Mouse (Mus musculus) lung, postnatal 0 days (tissue): ENCODE results near the gene Chmp5. TPM values are rescaled to one million over a fixed set of nuclear protein-coding genes. Genes with fewer than 3 reads are reported as not detected.

Experiments
- ATAC-seq: fragments of 200-750 bp; cut with Nextera tagmentation; 2 replicates; pipeline ENCODE4 v1.8.0; 2017; ENCODE audit warnings: moderate library complexity
- DNase-seq: peaks from one replicate; pipeline ENCODE4 v3.0.0-alpha.2; 2016; ENCODE audit warnings: low spot score
- H3K27ac ChIP-seq: fragments of 300-500 bp; sonication (generic); 2 replicates; pipeline ENCODE4 v1.5.1; 2014; ENCODE audit warnings: antibody characterized with exemption, mild to moderate bottlenecking, low read length, mixed read lengths
- H3K27me3 ChIP-seq: fragments of 300-500 bp; sonication (generic); replicated peaks from 2 replicates; pipeline ENCODE4 v1.6.1; 2014; ENCODE audit warnings: low read length, mixed read lengths; ENCODE audit not compliant: insufficient read depth
- H3K36me3 ChIP-seq: fragments of 300-500 bp; sonication (generic); 2 replicates; pipeline ENCODE4 v1.6.1; 2014; ENCODE audit warnings: low read length, mixed read lengths; ENCODE audit not compliant: insufficient read depth
- H3K4me1 ChIP-seq: fragments of 300-500 bp; sonication (generic); 2 replicates; pipeline ENCODE4 v1.6.1; 2014; ENCODE audit warnings: antibody characterized with exemption, low read depth, low read length, mixed read lengths; ENCODE audit not compliant: insufficient read depth
- H3K4me2 ChIP-seq: fragments of 300-500 bp; sonication (generic); replicated peaks from 2 replicates; pipeline ENCODE4 v1.6.1; 2014; ENCODE audit warnings: low read depth, mild to moderate bottlenecking, low read length, moderate library complexity, mixed read lengths
- H3K4me3 ChIP-seq: fragments of 300-500 bp; sonication (generic); 2 replicates; pipeline ENCODE4 v1.5.1; 2014; ENCODE audit warnings: low read depth, low read length
- H3K9ac ChIP-seq: fragments of 300-500 bp; sonication (generic); replicated peaks from 2 replicates; pipeline ENCODE4 v1.6.1; 2014; ENCODE audit warnings: low read depth, mild to moderate bottlenecking
- H3K9me3 ChIP-seq: fragments of 300-500 bp; sonication (generic); 2 replicates; pipeline ENCODE4 v1.6.1; 2016; ENCODE audit warnings: low read length, mixed read lengths
- CTCF ChIP-seq: IDR thresholded peaks from 2 replicates; pipeline ENCODE4 v1.5.1; 2016; ENCODE audit warnings: antibody characterized with exemption, mild to moderate bottlenecking
- EP300 ChIP-seq: IDR thresholded peaks from 2 replicates; pipeline ENCODE4 v1.6.1; 2016; ENCODE audit warnings: antibody characterized with exemption, mild to moderate bottlenecking, control low read depth
- WGBS: fragments of 180-500 bp; shearing (Covaris S2); extraction: QIAGEN DNeasy Blood & Tissue Kit; methylation state at CpG from one replicate; pipeline ENCODE4 v1.1.7; 2014; 5-methylcytosine and 5-hydroxymethylcytosine counted together
- polyA plus RNA-seq: library from polyadenylated mRNA; unstranded; fragments of >200 nt; fragmentation: Nextera tagmentation; extraction: Ambion mirVana; gene quantifications from 2 replicates; pipeline ENCODE4 v1.2.1, GENCODE M21; 2015

Gene Chmp5
- polyA plus RNA-seq, result 150 and 159 TPM in 2 replicates

DNA sequence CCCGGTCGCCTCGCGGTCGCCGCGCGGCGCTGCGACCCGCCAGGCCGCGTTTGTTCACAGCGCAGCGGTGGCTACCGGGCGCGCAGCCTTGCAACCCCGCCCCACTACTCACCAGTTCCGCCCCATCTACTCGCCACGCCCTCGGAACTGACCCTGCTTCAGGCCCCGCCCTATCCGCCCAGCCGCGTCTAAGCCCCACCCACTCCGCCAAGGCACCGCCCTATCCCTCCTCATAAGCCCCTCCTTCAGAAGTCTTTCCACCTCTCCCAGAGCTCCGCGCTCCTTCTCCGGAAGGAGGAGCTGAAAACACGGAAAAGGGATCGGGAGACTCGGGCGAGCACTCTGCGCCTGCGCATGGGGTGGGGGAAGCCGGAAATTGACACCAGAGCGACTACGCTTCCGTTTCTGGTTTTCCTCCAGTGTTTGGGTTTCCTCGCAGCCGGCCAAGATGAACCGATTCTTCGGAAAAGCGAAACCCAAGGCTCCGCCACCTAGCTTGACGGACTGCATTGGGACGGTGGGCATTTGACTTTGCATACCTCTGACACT lies at the start of gene Chmp5, which contains the start of gene Bag1:
Gene Chmp5, plus strand, starts transcription at position 248 of the 549 bp plus-strand sequence.
Gene Bag1, minus strand, starts transcription at position 135 of the 549 bp plus-strand sequence.
- Histone ChIP-seq H3K36me3 (peaks cover 9% of the 10 kb centered on the region; the same call in 1 of the 2 replicates), H3K9ac (peak within 1 kb of the TSS; percentile 80), H3K4me2 (peak within 1 kb of the TSS; percentile 73), H3K27me3 (no peaks in the 10 kb centered on the region), H3K4me1 (peaks cover 15% of the 10 kb centered on the region), H3K4me3 (peak within 1 kb of the TSS; percentile 88), H3K27ac (peak within 1 kb of the TSS; percentile 95), H3K9me3 (no peaks in the 10 kb centered on the region)
- ATAC-seq (peak; percentile 98), DNase-seq (peak; percentile 100)
- WGBS, result under 1% methylated on average over 48 of the region's 50 CpGs
- no peak; the same call in 1 of the 2 replicates for TF ChIP-seq EP300
- TF ChIP-seq CTCF, result peak; percentile 37; the same call in 1 of the 2 replicates

DNA sequence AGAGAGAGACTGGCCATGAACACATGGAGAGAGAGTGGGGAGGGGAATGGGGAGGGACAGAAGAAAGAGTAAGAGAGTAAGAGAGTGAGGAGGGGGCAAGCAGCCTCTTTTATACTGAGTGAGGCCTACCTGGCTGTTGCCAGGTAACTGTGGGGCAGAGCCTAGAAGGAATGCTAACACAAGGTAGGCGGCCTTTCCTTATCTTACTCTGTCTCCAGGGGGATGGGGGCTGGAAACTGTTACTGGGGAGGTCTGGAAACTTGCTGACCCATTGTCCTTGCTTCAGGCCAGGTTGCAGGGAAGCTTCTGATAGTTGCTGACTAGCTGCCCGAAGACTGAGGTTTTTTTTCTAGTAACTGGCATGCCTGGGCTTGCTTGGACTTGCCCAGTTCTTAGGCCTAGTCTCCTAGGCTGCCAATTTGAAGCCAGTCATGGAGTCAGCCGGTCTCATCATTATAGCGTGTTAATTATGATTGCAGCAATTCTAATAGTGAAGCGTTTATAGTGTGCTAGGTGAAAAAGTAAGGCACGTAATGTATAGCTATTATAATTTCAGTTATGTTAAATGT lies 49.6 kb upstream of the Chmp5 start:
- no peak for DNase-seq
- no peak overlapping the region for H3K4me3 ChIP-seq
- no peaks in the 10 kb centered on the region for H3K27me3 ChIP-seq
- WGBS, result 79% methylated on average over 6 of the region's 6 CpGs
- peak; percentile 49; the same call in 1 of the 2 replicates for ATAC-seq
- no peaks in the 10 kb centered on the region for H3K36me3 ChIP-seq
- H3K9ac ChIP-seq, result no peak overlapping the region
- no peaks in the 10 kb centered on the region for H3K9me3 ChIP-seq
- no peak overlapping the region for H3K4me2 ChIP-seq
- H3K27ac ChIP-seq, result no peak overlapping the region
- H3K4me1 ChIP-seq, result no peaks in the 10 kb centered on the region
- TF ChIP-seq CTCF (no peak), EP300 (no peak)

DNA sequence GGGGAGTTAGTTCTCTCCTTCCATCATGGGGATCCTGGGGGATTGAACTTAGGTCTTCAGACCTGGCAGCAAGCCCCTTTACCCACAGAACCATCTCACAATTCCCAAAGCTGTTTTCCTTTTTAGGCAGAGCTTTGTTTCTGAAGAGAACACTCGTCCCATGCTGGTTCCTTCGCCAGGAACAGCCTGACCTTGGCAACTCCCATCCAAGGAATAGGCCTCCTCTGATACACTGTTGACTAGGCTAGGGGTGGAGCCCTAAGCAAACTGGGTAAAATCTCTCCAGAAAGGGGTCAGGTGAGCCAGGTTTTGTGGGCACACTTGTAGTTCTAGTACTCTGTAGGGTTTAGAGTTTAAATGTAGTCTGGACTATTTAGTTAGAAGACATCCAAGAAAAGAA lies 48.9 kb upstream of the Chmp5 start:
- TF ChIP-seq CTCF (no peak), EP300 (no peak)

DNA sequence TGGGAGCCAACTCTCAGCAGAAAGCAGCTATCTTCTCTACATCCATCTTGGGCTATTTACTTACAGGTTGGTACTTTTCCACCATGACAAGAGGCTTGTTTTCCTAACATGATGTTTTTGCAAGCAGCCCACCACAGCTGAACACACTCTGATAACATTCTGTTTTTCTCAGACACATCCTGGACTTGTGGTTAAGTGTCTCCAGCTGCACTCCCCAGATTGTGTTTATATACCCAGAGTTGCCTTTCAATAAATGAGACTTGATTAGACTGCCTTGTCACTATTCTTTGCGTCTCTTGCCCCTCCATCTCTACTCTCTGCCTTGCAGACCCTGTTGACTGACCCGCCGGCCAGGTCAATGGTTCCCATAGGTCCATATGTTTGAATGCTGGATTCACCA lies 48.1 kb upstream of the Chmp5 start:
- 90% methylated on average over 3 of the region's 3 CpGs for WGBS
- no peak overlapping the region for H3K4me2 ChIP-seq
- ATAC-seq (no peak), DNase-seq (no peak)
- no peak for TF ChIP-seq EP300
- no peak for TF ChIP-seq CTCF
- no peak overlapping the region for H3K9ac ChIP-seq
- no peaks in the 10 kb centered on the region for H3K27me3 ChIP-seq
- no peaks in the 10 kb centered on the region for H3K9me3 ChIP-seq
- H3K36me3 ChIP-seq, result no peaks in the 10 kb centered on the region
- H3K4me3 ChIP-seq, result no peak overlapping the region
- no peaks in the 10 kb centered on the region for H3K4me1 ChIP-seq
- no peak overlapping the region for H3K27ac ChIP-seq

More for the DNA sequence above, 48.9 kb upstream of the Chmp5 start:
- no peak overlapping the region for H3K4me2 ChIP-seq
- H3K4me1 ChIP-seq, result no peaks in the 10 kb centered on the region
- no peaks in the 10 kb centered on the region for H3K9me3 ChIP-seq
- no peak overlapping the region for H3K9ac ChIP-seq
- DNase-seq, result no peak
- WGBS, result 47% methylated on average over 2 of the region's 2 CpGs
- H3K27me3 ChIP-seq, result no peaks in the 10 kb centered on the region
- H3K27ac ChIP-seq, result no peak overlapping the region
- H3K36me3 ChIP-seq, result no peaks in the 10 kb centered on the region
- no peak for ATAC-seq
- no peak overlapping the region for H3K4me3 ChIP-seq

DNA sequence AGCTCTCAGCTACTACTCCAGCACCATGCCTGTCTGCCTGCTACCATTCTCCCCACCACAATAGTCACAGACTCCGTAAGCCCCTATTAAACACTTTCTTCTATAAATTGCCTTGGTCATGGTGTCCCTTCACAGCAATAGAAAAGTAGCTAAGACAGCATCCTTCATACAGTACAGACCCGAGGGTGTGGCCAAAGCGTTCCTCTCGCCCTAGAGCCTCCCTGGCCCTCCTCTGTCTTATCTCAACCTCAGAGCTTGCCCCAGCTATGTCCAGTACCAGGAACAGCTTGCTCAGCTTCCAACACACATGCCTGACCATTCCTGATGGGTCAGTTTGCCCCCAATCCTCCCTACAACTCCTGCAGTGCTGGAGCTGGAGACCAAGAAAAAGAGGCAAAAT lies 47.6 kb upstream of the Chmp5 start:
- H3K4me2 ChIP-seq, result no peak overlapping the region
- no peak for ATAC-seq
- TF ChIP-seq CTCF (no peak), EP300 (no peak)
- H3K27ac ChIP-seq, result no peak overlapping the region
- H3K27me3 ChIP-seq, result no peaks in the 10 kb centered on the region
- no peak overlapping the region for H3K4me3 ChIP-seq
- DNase-seq, result no peak
- no peaks in the 10 kb centered on the region for H3K36me3 ChIP-seq
- H3K9me3 ChIP-seq, result no peaks in the 10 kb centered on the region
- WGBS, result 90% methylated on average over 4 of the region's 4 CpGs
- H3K4me1 ChIP-seq, result no peaks in the 10 kb centered on the region
- no peak overlapping the region for H3K9ac ChIP-seq

DNA sequence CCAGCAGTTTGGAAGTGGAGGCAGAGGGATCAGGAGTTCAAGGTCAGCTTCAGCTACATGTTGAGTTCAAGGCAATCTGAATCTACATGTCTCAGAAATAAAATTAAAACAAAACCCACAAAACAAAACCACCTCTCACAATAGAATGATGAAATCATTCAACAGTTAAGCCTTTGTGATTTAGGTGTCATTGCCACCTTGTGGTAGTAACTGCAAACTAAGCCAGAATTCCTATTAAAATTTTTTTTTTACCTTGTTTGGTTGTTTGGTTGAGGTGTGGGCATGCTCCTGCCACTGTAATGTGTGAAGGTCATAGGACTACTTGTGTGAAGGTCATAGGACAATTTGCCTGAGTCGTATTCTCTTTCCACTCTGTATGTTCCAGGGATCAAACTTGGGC lies 41.9 kb upstream of the Chmp5 start:
- WGBS, result 52% methylated on average over 1 of the region's 1 CpGs
- H3K4me3 ChIP-seq, result no peak overlapping the region
- ATAC-seq (no peak), DNase-seq (peak; percentile 83)
- H3K36me3 ChIP-seq, result no peaks in the 10 kb centered on the region
- no peaks in the 10 kb centered on the region for H3K9me3 ChIP-seq
- no peak overlapping the region for H3K4me2 ChIP-seq
- H3K4me1 ChIP-seq, result no peaks in the 10 kb centered on the region
- no peak overlapping the region for H3K27ac ChIP-seq
- H3K27me3 ChIP-seq, result no peaks in the 10 kb centered on the region
- TF ChIP-seq CTCF, result peak; percentile 79
- TF ChIP-seq EP300, result 0 out of 2 replicates have a peak, but pooled peaks have one; percentile 15
- H3K9ac ChIP-seq, result no peak overlapping the region
